Mouse (Mus musculus) E14TG2a.4 (cell line): Measurements from ENCODE around the gene Cdh12.

Experiments
- CTCF ChIP-seq: conservative IDR thresholded peaks from 2 replicates; pipeline ENCODE4 v1.5.1; 2014; ENCODE audit warnings: low read length
- NANOG ChIP-seq: IDR thresholded peaks from 2 replicates; pipeline ENCODE4 v1.6.1; 2014; ENCODE audit warnings: borderline replicate concordance, low read length, mixed read lengths
- POU5F1 ChIP-seq: IDR thresholded peaks from 2 replicates; pipeline ENCODE4 v1.6.1; 2014; ENCODE audit warnings: low read length, borderline replicate concordance

GRCm38 (mm10) chr15:21536909-21537308 lies 1087.8 kb downstream of the Cdh12 start:
- TF ChIP-seq CTCF, result no peak
- no peak for TF ChIP-seq NANOG
- TF ChIP-seq POU5F1, result no peak
